Mouse (Mus musculus): ENCODE results near the gene Als2.

The Als2 gene

GRCm38 (mm10) chr1:59163030-59163461 lies 74.0 kb downstream of the Als2 start, which contains the start of gene Mpp4:
Mpp4 (minus strand) TSS chr1:59163389.
- DNase-seq, result peak; percentile 48

- DNase-seq, result peak; percentile 54
Observed at GRCm38 (mm10) chr1:59162309-59163024, 74.6 kb downstream of the Als2 start.

GRCm38 (mm10) chr1:59161396-59161795 lies 75.6 kb downstream of the Als2 start:
- DNase-seq, result peak; percentile 71

GRCm38 (mm10) chr1:59160871-59161270 lies 76.2 kb downstream of the Als2 start:
- DNase-seq, result no peak

- DNase-seq, result no peak
Observed at GRCm38 (mm10) chr1:59159136-59159535, 77.9 kb downstream of the Als2 start.

GRCm38 (mm10) chr1:59158498-59158897 lies 78.5 kb downstream of the Als2 start:
- DNase-seq, result peak; percentile 50

GRCm38 (mm10) chr1:59157846-59158245 lies 79.2 kb downstream of the Als2 start:
- no peak for DNase-seq

- no peak for DNase-seq
Observed at GRCm38 (mm10) chr1:59152346-59152745, 84.7 kb downstream of the Als2 start.

GRCm38 (mm10) chr1:59150542-59150941 lies 86.5 kb downstream of the Als2 start:
- no peak for DNase-seq

GRCm38 (mm10) chr1:59144543-59144942 lies 92.5 kb downstream of the Als2 start:
- DNase-seq, result peak; percentile 59

GRCm38 (mm10) chr1:59142809-59143208 lies 94.2 kb downstream of the Als2 start:
- DNase-seq, result peak; percentile 28

GRCm38 (mm10) chr1:59134419-59134818 lies 102.6 kb downstream of the Als2 start:
- no peak for DNase-seq

- DNase-seq, result no peak
Observed at GRCm38 (mm10) chr1:59128879-59129278, 108.2 kb downstream of the Als2 start.

GRCm38 (mm10) chr1:59125558-59125957 lies 111.5 kb downstream of the Als2 start:
- no peak for DNase-seq

GRCm38 (mm10) chr1:59119720-59120457 lies 117.1 kb downstream of the Als2 start, which contains the start of gene Tmem237:
Tmem237 (minus strand) TSS chr1:59120408.
- peak; percentile 94 for DNase-seq

Data from cerebellum, adult 9-11 months (tissue).